8 mouse cellular contexts compared by ENCODE assay signal in genomic region chr12:71778137-71778536, GRCm38 (mm10). TPM values are rescaled to one million over a fixed set of nuclear protein-coding genes. Genes with fewer than 3 reads are reported as not detected.
DNase-seq lines count a peak whose midpoint lies in the region; ATAC-seq lines count a peak whose summit lies in the region.

No protein-coding gene starts in this region.

- ATAC-seq in kidney, embryonic 14.5 days (ENCODE audit: low FRiP score, low TSS enrichment): peak; percentile 47
- 0 out of 2 replicates have a peak, but pooled peaks have one; percentile 16 for ATAC-seq in forebrain, embryonic 13.5 days
- 0 out of 2 replicates have a peak, but pooled peaks have one; percentile 43 for ATAC-seq in hindbrain, embryonic 13.5 days (ENCODE audit: low FRiP score)
- no peak for ATAC-seq in limb, embryonic 12.5 days (ENCODE audit: insufficient number of reproducible peaks, insufficient read depth, low FRiP score, low TSS enrichment, low read depth)
- ATAC-seq in neural tube, embryonic 15.5 days (ENCODE audit: low FRiP score): no peak; the same call in 1 of the 2 replicates
- no peak for ATAC-seq in megakaryocyte progenitor cell, adult 5-6 weeks (replicated peaks; ENCODE audit: poor library complexity)

- H3K27ac ChIP-seq in kidney, embryonic 14.5 days (ENCODE audit: low read depth, low read length): no peak overlapping the region
- no peak overlapping the region for H3K27ac ChIP-seq in forebrain, embryonic 13.5 days
- no peak overlapping the region for H3K27ac ChIP-seq in hindbrain, embryonic 13.5 days
- H3K27ac ChIP-seq in limb, embryonic 12.5 days: no peak overlapping the region
- no peak overlapping the region for H3K27ac ChIP-seq in neural tube, embryonic 15.5 days (replicated peaks)

- 47% methylated on average over 14 of the region's 14 CpGs for WGBS in kidney, embryonic 14.5 days
- WGBS in forebrain, embryonic 13.5 days: 37% methylated on average over 14 of the region's 14 CpGs
- WGBS in hindbrain, embryonic 13.5 days: 23% methylated on average over 14 of the region's 14 CpGs
- 41% methylated on average over 14 of the region's 14 CpGs for WGBS in limb, embryonic 12.5 days
- WGBS in neural tube, embryonic 15.5 days: 31% methylated on average over 14 of the region's 14 CpGs

- DNase-seq in kidney, adult 11 months: no peak
- DNase-seq in adipocyte (ENCODE audit: low spot score): no peak

- H3K9ac ChIP-seq in kidney, embryonic 14.5 days (ENCODE audit: low read depth, low read length): no peak overlapping the region
- H3K9ac ChIP-seq in forebrain, embryonic 13.5 days: no peak overlapping the region
- peak overlapping the region; percentile 43; the same call in 1 of the 2 replicates for H3K9ac ChIP-seq in hindbrain, embryonic 13.5 days
- H3K9ac ChIP-seq in limb, embryonic 12.5 days (replicated peaks): no peak overlapping the region
- no peak overlapping the region for H3K9ac ChIP-seq in neural tube, embryonic 15.5 days (replicated peaks)

- no peaks in the 10 kb centered on the region for H3K27me3 ChIP-seq in kidney, embryonic 14.5 days (ENCODE audit: control insufficient read depth, insufficient read depth, low read length)
- H3K27me3 ChIP-seq in forebrain, embryonic 13.5 days: no peaks in the 10 kb centered on the region
- H3K27me3 ChIP-seq in hindbrain, embryonic 13.5 days: no peaks in the 10 kb centered on the region
- no peaks in the 10 kb centered on the region for H3K27me3 ChIP-seq in limb, embryonic 12.5 days
- H3K27me3 ChIP-seq in neural tube, embryonic 15.5 days (replicated peaks): no peaks in the 10 kb centered on the region

- no peaks in the 10 kb centered on the region for H3K9me3 ChIP-seq in kidney, embryonic 14.5 days (ENCODE audit: control insufficient read depth, low read length)
- no peaks in the 10 kb centered on the region for H3K9me3 ChIP-seq in forebrain, embryonic 13.5 days (replicated peaks)
- no peaks in the 10 kb centered on the region for H3K9me3 ChIP-seq in hindbrain, embryonic 13.5 days
- H3K9me3 ChIP-seq in limb, embryonic 12.5 days: no peaks in the 10 kb centered on the region
- no peaks in the 10 kb centered on the region for H3K9me3 ChIP-seq in neural tube, embryonic 15.5 days (replicated peaks)

- H3K4me1 ChIP-seq in kidney, embryonic 14.5 days (ENCODE audit: control insufficient read depth, insufficient read depth, low read length): peaks cover 22% of the 10 kb centered on the region
- H3K4me1 ChIP-seq in forebrain, embryonic 13.5 days: peaks cover 6% of the 10 kb centered on the region; the same call in 1 of the 2 replicates
- H3K4me1 ChIP-seq in hindbrain, embryonic 13.5 days (replicated peaks): peaks cover 8% of the 10 kb centered on the region
- H3K4me1 ChIP-seq in limb, embryonic 12.5 days (replicated peaks): peaks cover 21% of the 10 kb centered on the region
- H3K4me1 ChIP-seq in neural tube, embryonic 15.5 days: peaks cover 9% of the 10 kb centered on the region

- no peak overlapping the region for H3K4me3 ChIP-seq in kidney, embryonic 14.5 days (ENCODE audit: low read length)
- H3K4me3 ChIP-seq in forebrain, embryonic 13.5 days: no peak overlapping the region
- H3K4me3 ChIP-seq in hindbrain, embryonic 13.5 days: peak overlapping the region; percentile 10; the same call in 1 of the 2 replicates
- H3K4me3 ChIP-seq in limb, embryonic 12.5 days (replicated peaks): peak overlapping the region; percentile 21; the same call in 1 of the 2 replicates
- H3K4me3 ChIP-seq in neural tube, embryonic 15.5 days (replicated peaks): peak overlapping the region; percentile 8

- no peaks in the 10 kb centered on the region for H3K36me3 ChIP-seq in kidney, embryonic 14.5 days (ENCODE audit: control insufficient read depth, insufficient read depth, low read length)
- H3K36me3 ChIP-seq in forebrain, embryonic 13.5 days (ENCODE audit: poor library complexity, severe bottlenecking): no peaks in the 10 kb centered on the region
- no peaks in the 10 kb centered on the region for H3K36me3 ChIP-seq in hindbrain, embryonic 13.5 days
- no peaks in the 10 kb centered on the region for H3K36me3 ChIP-seq in limb, embryonic 12.5 days
- no peaks in the 10 kb centered on the region for H3K36me3 ChIP-seq in neural tube, embryonic 15.5 days

- peak overlapping the region; percentile 29 for H3K4me2 ChIP-seq in kidney, embryonic 14.5 days (replicated peaks; ENCODE audit: low read depth, low read length)
- peak overlapping the region; percentile 35; the same call in 1 of the 2 replicates for H3K4me2 ChIP-seq in forebrain, embryonic 13.5 days
- H3K4me2 ChIP-seq in hindbrain, embryonic 13.5 days: peak overlapping the region; percentile 46
- peak overlapping the region; percentile 42 for H3K4me2 ChIP-seq in limb, embryonic 12.5 days
- peak overlapping the region; percentile 49 for H3K4me2 ChIP-seq in neural tube, embryonic 15.5 days

RNA-seq across cellular contexts. Expression of gene Daam1, which starts 52.7 kb away (rescaled TPM):
- polyA plus RNA-seq in kidney, embryonic 14.5 days (2014; fragmentation: Nextera tagmentation; extraction: Ambion mirVana): 7.4 and 13.0 TPM in 2 replicates
- polyA plus RNA-seq in forebrain, embryonic 13.5 days (2015; fragmentation: Nextera tagmentation; extraction: Ambion mirVana): 17.6 and 20.6 TPM in 2 replicates
- 25.0 and 27.4 TPM in 2 replicates for polyA plus RNA-seq in hindbrain, embryonic 13.5 days (2015; fragmentation: Nextera tagmentation; extraction: Ambion mirVana)
- 7.3 and 8.2 TPM in 2 replicates for polyA plus RNA-seq in limb, embryonic 12.5 days (2016; fragmentation: Nextera tagmentation; extraction: Ambion mirVana)
- polyA plus RNA-seq in neural tube, embryonic 15.5 days (2015; fragmentation: Nextera tagmentation; extraction: Ambion mirVana): 21.4 and 24.1 TPM in 2 replicates
- 16.9 and 17.9 TPM in 2 replicates for total RNA-seq in megakaryocyte progenitor cell, adult 5-6 weeks (2015)
- 17.5 and 17.7 TPM in 2 replicates for total RNA-seq in megakaryocyte progenitor cell, adult 5-6 weeks (2017)

Comparison
In these comparisons a context has a peak if more than half of its experiments do, and no peak if none do; other contexts are left out.
1. ATAC-seq: peak in kidney, embryonic 14.5 days (single experiment), forebrain, embryonic 13.5 days (single experiment) and hindbrain, embryonic 13.5 days (single experiment); none in limb, embryonic 12.5 days (single experiment), neural tube, embryonic 15.5 days (single experiment) and megakaryocyte progenitor cell, adult 5-6 weeks (single experiment).
2. H3K4me3 ChIP-seq: peak in hindbrain, embryonic 13.5 days (single experiment), limb, embryonic 12.5 days (single experiment) and neural tube, embryonic 15.5 days (single experiment); none in kidney, embryonic 14.5 days (single experiment) and forebrain, embryonic 13.5 days (single experiment).
3. Peak in every context shown above with its lines, with median percentiles within 50 percentile points of each other: H3K4me2 ChIP-seq.